Mouse (Mus musculus): Measurements from ENCODE around the gene Sytl4. TPM values are rescaled to one million over a fixed set of nuclear protein-coding genes. Genes with fewer than 3 reads are reported as not detected.
A peak's percentile ranks its signal among the peaks of the same experiment; 100 is the strongest.

The Sytl4 gene
- polyA plus RNA-seq, 1 experiment from 2014 or later, result 4.0 TPM

- no peak overlapping the region for H3K4me3 ChIP-seq (ENCODE audit: control insufficient read depth in 1 of 2, insufficient read depth in 1 of 2, low read depth in 1 of 2, low read length in 2 of 2)
- H3K27me3 ChIP-seq (ENCODE audit: control insufficient read depth, insufficient read depth, low read length), result no peaks in the 10 kb centered on the region
- peak overlapping the region; percentile 25 for H3K4me2 ChIP-seq (ENCODE audit: low read length)
- H3K4me1 ChIP-seq (ENCODE audit: control insufficient read depth in 2 of 2, insufficient read depth in 2 of 2, low read length in 2 of 2), result peaks cover 12 to 18% of the 10 kb centered on the region in 2 experiments
- 27% methylated on average over 10 of the region's 10 CpGs for WGBS
- no peak overlapping the region for H3K9ac ChIP-seq (ENCODE audit: low read length)
- no peaks in the 10 kb centered on the region for H3K36me3 ChIP-seq (ENCODE audit: control insufficient read depth, insufficient read depth, low read length)
- no peaks in the 10 kb centered on the region for H3K9me3 ChIP-seq (ENCODE audit: control insufficient read depth, low read length)
- no peak for ATAC-seq (ENCODE audit: insufficient number of reproducible peaks, insufficient read depth, low FRiP score, low read depth)
- peak overlapping the region; percentile 41 to 50; a peak in 3 of 4 replicates for H3K27ac ChIP-seq (replicated peaks in 1 of 2; ENCODE audit: control insufficient read depth in 1 of 2, insufficient read depth in 1 of 2, low read depth in 2 of 2, low read length in 2 of 2)
Observed at GRCm38 (mm10) chrX:133911397-133912103, 70.1 kb downstream of the Sytl4 start.

- 27% methylated on average over 3 of the region's 3 CpGs for WGBS
- Histone ChIP-seq H3K4me3 (ENCODE audit: control insufficient read depth in 1 of 2, insufficient read depth in 1 of 2, low read depth in 1 of 2, low read length in 2 of 2) (peak within 1 kb of the TSS in 1 of 2 experiments; percentile 13; a peak in 1 of 4 replicates), H3K27ac (replicated peaks in 1 of 2; ENCODE audit: control insufficient read depth in 1 of 2, insufficient read depth in 1 of 2, low read depth in 2 of 2, low read length in 2 of 2) (no peak within 1 kb of the TSS), H3K27me3 (ENCODE audit: control insufficient read depth, insufficient read depth, low read length) (no peaks in the 10 kb centered on the region), H3K36me3 (ENCODE audit: control insufficient read depth, insufficient read depth, low read length) (no peaks in the 10 kb centered on the region), H3K4me1 (ENCODE audit: control insufficient read depth in 2 of 2, insufficient read depth in 2 of 2, low read length in 2 of 2) (peaks cover 6 to 7% of the 10 kb centered on the region in 2 experiments; a peak in 3 of 4 replicates), H3K9me3 (ENCODE audit: control insufficient read depth, low read length) (no peaks in the 10 kb centered on the region), H3K9ac (ENCODE audit: low read length) (no peak within 1 kb of the TSS), H3K4me2 (ENCODE audit: low read length) (peak within 1 kb of the TSS; percentile 14)
- no peak for ATAC-seq (ENCODE audit: insufficient number of reproducible peaks, insufficient read depth, low FRiP score, low read depth)
Observed at GRCm38 (mm10) chrX:133908261-133908660, 73.4 kb downstream of the Sytl4 start, which contains the start of gene Srpx2. Gene Srpx2, plus strand, starts transcription at chrX:133908426.

- Histone ChIP-seq H3K36me3 (ENCODE audit: control insufficient read depth, insufficient read depth, low read length) (peaks cover 16% of the 10 kb centered on the region), H3K9me3 (ENCODE audit: control insufficient read depth, low read length) (no peaks in the 10 kb centered on the region), H3K4me3 (ENCODE audit: control insufficient read depth in 1 of 2, insufficient read depth in 1 of 2, low read depth in 1 of 2, low read length in 2 of 2) (peak within 1 kb of the TSS; percentile 59 to 81), H3K4me1 (ENCODE audit: control insufficient read depth in 2 of 2, insufficient read depth in 2 of 2, low read length in 2 of 2) (no peaks in the 10 kb centered on the region), H3K27ac (replicated peaks in 1 of 2; ENCODE audit: control insufficient read depth in 1 of 2, insufficient read depth in 1 of 2, low read depth in 2 of 2, low read length in 2 of 2) (peak within 1 kb of the TSS; percentile 2 to 58; a peak in 3 of 4 replicates), H3K9ac (ENCODE audit: low read length) (peak within 1 kb of the TSS; percentile 77), H3K27me3 (ENCODE audit: control insufficient read depth, insufficient read depth, low read length) (no peaks in the 10 kb centered on the region), H3K4me2 (ENCODE audit: low read length) (peak within 1 kb of the TSS; percentile 65)
- 29% methylated on average over 33 of the region's 33 CpGs for WGBS
- peak; percentile 66 for ATAC-seq (ENCODE audit: insufficient number of reproducible peaks, insufficient read depth, low FRiP score, low read depth)
Observed at GRCm38 (mm10) chrX:133898014-133898542, 83.5 kb downstream of the Sytl4 start, which contains the start of gene Tspan6. Gene Tspan6, minus strand, starts transcription at chrX:133898429.

- no peak overlapping the region for H3K9ac ChIP-seq (ENCODE audit: low read length)
- WGBS, result 78% methylated on average over 5 of the region's 5 CpGs
- no peak overlapping the region for H3K4me2 ChIP-seq (ENCODE audit: low read length)
- no peak overlapping the region for H3K27ac ChIP-seq (replicated peaks in 1 of 2; ENCODE audit: control insufficient read depth in 1 of 2, insufficient read depth in 1 of 2, low read depth in 2 of 2, low read length in 2 of 2)
- no peaks in the 10 kb centered on the region for H3K27me3 ChIP-seq (ENCODE audit: control insufficient read depth, insufficient read depth, low read length)
- H3K9me3 ChIP-seq (ENCODE audit: control insufficient read depth, low read length), result no peaks in the 10 kb centered on the region
- ATAC-seq (ENCODE audit: insufficient number of reproducible peaks, insufficient read depth, low FRiP score, low read depth), result no peak
- no peak overlapping the region for H3K4me3 ChIP-seq (ENCODE audit: control insufficient read depth in 1 of 2, insufficient read depth in 1 of 2, low read depth in 1 of 2, low read length in 2 of 2)
- H3K36me3 ChIP-seq (ENCODE audit: control insufficient read depth, insufficient read depth, low read length), result peaks cover 19% of the 10 kb centered on the region
- no peaks in the 10 kb centered on the region for H3K4me1 ChIP-seq (ENCODE audit: control insufficient read depth in 2 of 2, insufficient read depth in 2 of 2, low read length in 2 of 2)
Observed at GRCm38 (mm10) chrX:133888111-133888510, 93.5 kb downstream of the Sytl4 start.

DNA sequence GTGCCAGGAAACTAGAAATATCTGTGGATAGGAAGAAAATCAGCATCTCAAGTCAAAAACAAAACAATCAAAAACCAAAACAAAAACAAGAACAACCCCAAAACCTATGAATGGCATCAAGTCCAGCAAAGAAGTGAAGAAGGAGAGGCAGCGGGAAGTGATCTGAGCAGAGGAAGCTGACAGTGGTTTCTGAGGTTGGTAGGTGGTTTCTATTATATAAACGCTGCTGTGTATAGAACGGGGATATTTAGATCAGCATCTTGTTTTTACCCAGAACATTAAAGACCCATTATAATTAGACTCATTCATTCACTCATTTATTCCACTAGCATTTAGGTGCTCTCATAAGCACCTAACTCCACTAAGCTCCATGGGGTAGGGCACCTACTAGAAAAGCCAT, 94.3 kb downstream of the Sytl4 start:
- Histone ChIP-seq H3K4me3 (ENCODE audit: control insufficient read depth in 1 of 2, insufficient read depth in 1 of 2, low read depth in 1 of 2, low read length in 2 of 2) (no peak overlapping the region), H3K9me3 (ENCODE audit: control insufficient read depth, low read length) (no peaks in the 10 kb centered on the region), H3K36me3 (ENCODE audit: control insufficient read depth, insufficient read depth, low read length) (peaks cover 18% of the 10 kb centered on the region), H3K9ac (ENCODE audit: low read length) (no peak overlapping the region), H3K4me2 (ENCODE audit: low read length) (no peak overlapping the region), H3K27me3 (ENCODE audit: control insufficient read depth, insufficient read depth, low read length) (no peaks in the 10 kb centered on the region), H3K4me1 (ENCODE audit: control insufficient read depth in 2 of 2, insufficient read depth in 2 of 2, low read length in 2 of 2) (no peaks in the 10 kb centered on the region), H3K27ac (replicated peaks in 1 of 2; ENCODE audit: control insufficient read depth in 1 of 2, insufficient read depth in 1 of 2, low read depth in 2 of 2, low read length in 2 of 2) (no peak overlapping the region)
- 90% methylated on average over 3 of the region's 3 CpGs for WGBS
- no peak for ATAC-seq (ENCODE audit: insufficient number of reproducible peaks, insufficient read depth, low FRiP score, low read depth)

Other genes starting within 250 kb of the Sytl4 start
- 0.19 TPM in 1 of 2 replicates, not detected in the other for gene Tnmd, start 130.8 kb downstream of the Sytl4 start, polyA plus RNA-seq (2014; fragmentation: Nextera tagmentation; extraction: Ambion mirVana)
- gene Tspan6, start 83.4 kb downstream of the Sytl4 start, polyA plus RNA-seq (2014; fragmentation: Nextera tagmentation; extraction: Ambion mirVana), result 123 TPM in 2 replicates
- gene Srpx2, start 73.4 kb downstream of the Sytl4 start, polyA plus RNA-seq (2014; fragmentation: Nextera tagmentation; extraction: Ambion mirVana), result 6.3 and 7.6 TPM in 2 replicates
- 27.4 and 29.4 TPM in 2 replicates for gene Cstf2, start 77.4 kb upstream of the Sytl4 start, polyA plus RNA-seq (2014; fragmentation: Nextera tagmentation; extraction: Ambion mirVana)
- gene Xkrx, start 180.3 kb upstream of the Sytl4 start, polyA plus RNA-seq (2014; fragmentation: Nextera tagmentation; extraction: Ambion mirVana), result 0.27 and 0.34 TPM in 2 replicates
- not detected in 2 replicates for gene Arl13a, start 205.7 kb upstream of the Sytl4 start, polyA plus RNA-seq (2014; fragmentation: Nextera tagmentation; extraction: Ambion mirVana)
- 0.31 TPM in 1 of 2 replicates, not detected in the other for gene Nox1, start 240.1 kb upstream of the Sytl4 start, polyA plus RNA-seq (2014; fragmentation: Nextera tagmentation; extraction: Ambion mirVana)

All from heart, embryonic 14.5 days (tissue).